Mouse (Mus musculus) spleen, adult 2 months (tissue): ENCODE results near the gene Tmem164. TPM values are rescaled to one million over a fixed set of nuclear protein-coding genes. Genes with fewer than 3 reads are reported as not detected.

Experiments used
- DNase-seq, 2 experiments: peaks; one replicate each; pipeline versions ENCODE4 v3.0.0 to v3.0.0-alpha.2; 2012 to 2021; ENCODE audit warnings: low spot score in 2 of 2, low read depth in 1 of 2
- H3K27ac ChIP-seq: fragments of 200-500 bp; 2 replicates; pipeline ENCODE4 v1.5.1; 2012; ENCODE audit warnings: low read length, inconsistent platforms; ENCODE audit not compliant: insufficient read depth
- H3K27me3 ChIP-seq: fragments of 200-500 bp; 2 replicates; pipeline ENCODE4 v1.6.1; 2012; ENCODE audit warnings: mild to moderate bottlenecking, moderate library complexity, low read length, inconsistent platforms; ENCODE audit not compliant: control insufficient read depth, insufficient read depth
- H3K36me3 ChIP-seq: fragments of 200-500 bp; 2 replicates; pipeline ENCODE4 v1.6.1; 2012; ENCODE audit warnings: mild to moderate bottlenecking, low read length, inconsistent platforms; ENCODE audit not compliant: control insufficient read depth, insufficient read depth
- H3K4me1 ChIP-seq: fragments of 200-500 bp; 2 replicates; pipeline ENCODE4 v1.6.1; 2011; ENCODE audit warnings: inconsistent platforms; ENCODE audit not compliant: control insufficient read depth, insufficient read depth, insufficient read length
- H3K4me3 ChIP-seq: fragments of 200-500 bp; 2 replicates; pipeline ENCODE4 v1.5.1; 2011; ENCODE audit warnings: mild to moderate bottlenecking, inconsistent platforms; ENCODE audit not compliant: insufficient read depth, insufficient read length; ENCODE audit errors: extremely low read depth
- CTCF ChIP-seq: fragments of 200-500 bp; IDR thresholded peaks from 2 replicates; pipeline ENCODE4 v1.5.1; 2011; ENCODE audit warnings: mild to moderate bottlenecking, inconsistent platforms; ENCODE audit not compliant: insufficient read depth, insufficient read length, insufficient replicate concordance; ENCODE audit errors: extremely low read depth
- POLR2A ChIP-seq: fragments of 200-500 bp; IDR thresholded peaks from 2 replicates; pipeline ENCODE4 v1.6.1; 2011; ENCODE audit warnings: low read depth, low read length, inconsistent platforms
- WGBS: fragments of 180-500 bp; shearing (Covaris S2); methylation state at CpG from one replicate; pipeline ENCODE4 v1.1.7; 2018; 5-methylcytosine and 5-hydroxymethylcytosine counted together
- polyA plus RNA-seq: library from polyadenylated mRNA; depleted of rRNA; stranded (reverse); fragments of >200 nt; gene quantifications from 2 replicates; pipeline ENCODE4 v1.2.3, GENCODE M21; 2012

Gene Tmem164
- polyA plus RNA-seq, 1 experiment: 13.4 TPM

DNA sequence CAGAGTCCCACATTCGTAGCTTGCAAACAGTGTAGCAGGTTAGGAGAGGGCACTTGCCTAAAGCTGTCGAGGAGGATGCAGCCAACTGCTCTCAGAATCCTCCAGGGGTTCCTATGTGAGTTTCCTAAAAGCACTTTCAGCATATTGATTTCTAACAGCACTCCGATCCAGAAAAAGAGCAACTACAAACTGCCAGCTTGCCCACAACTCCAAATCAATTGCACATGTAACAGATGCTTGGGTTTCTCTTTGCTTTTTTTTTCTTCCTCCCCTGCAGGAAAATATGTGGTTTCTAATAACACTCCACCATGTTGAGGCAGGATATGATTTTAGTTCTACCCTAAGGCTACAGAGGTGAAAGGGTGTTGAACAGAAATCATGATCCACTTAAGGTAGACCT is 11.1 kb upstream of the Tmem164 start:
- Histone ChIP-seq H3K4me3 (no peak overlapping the region), H3K36me3 (no peaks in the 10 kb centered on the region), H3K27ac (no peak overlapping the region), H3K4me1 (no peaks in the 10 kb centered on the region), H3K27me3 (no peaks in the 10 kb centered on the region)
- 61% methylated on average over 3 of the region's 3 CpGs for WGBS
- DNase-seq: no peak
- TF ChIP-seq POLR2A (no peak), CTCF (no peak)

DNA sequence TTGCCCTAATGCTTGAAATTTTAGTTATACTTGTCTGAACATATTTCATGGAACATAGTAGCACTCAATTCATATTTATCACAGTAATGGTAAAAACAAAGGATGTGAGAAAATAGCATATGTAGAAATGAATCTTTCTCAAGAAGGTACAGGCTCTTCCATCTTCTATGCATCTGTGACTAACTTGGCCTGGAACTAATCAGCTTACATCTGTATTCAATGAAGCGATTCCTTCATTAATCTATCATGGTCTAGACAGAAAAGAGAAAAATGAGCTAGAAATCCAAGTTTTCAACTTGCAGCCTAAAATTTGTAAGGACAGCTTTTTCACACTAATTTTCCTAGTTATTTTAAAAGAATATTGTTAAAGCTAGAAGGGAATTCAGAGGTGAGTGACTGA is 10.1 kb upstream of the Tmem164 start:
- no peak for TF ChIP-seq CTCF
- no peak for TF ChIP-seq POLR2A
- Histone ChIP-seq H3K27me3 (no peaks in the 10 kb centered on the region), H3K36me3 (no peaks in the 10 kb centered on the region), H3K4me1 (no peaks in the 10 kb centered on the region), H3K27ac (no peak overlapping the region), H3K4me3 (no peak overlapping the region)
- 89% methylated on average over 1 of the region's 1 CpGs for WGBS
- DNase-seq: no peak

DNA sequence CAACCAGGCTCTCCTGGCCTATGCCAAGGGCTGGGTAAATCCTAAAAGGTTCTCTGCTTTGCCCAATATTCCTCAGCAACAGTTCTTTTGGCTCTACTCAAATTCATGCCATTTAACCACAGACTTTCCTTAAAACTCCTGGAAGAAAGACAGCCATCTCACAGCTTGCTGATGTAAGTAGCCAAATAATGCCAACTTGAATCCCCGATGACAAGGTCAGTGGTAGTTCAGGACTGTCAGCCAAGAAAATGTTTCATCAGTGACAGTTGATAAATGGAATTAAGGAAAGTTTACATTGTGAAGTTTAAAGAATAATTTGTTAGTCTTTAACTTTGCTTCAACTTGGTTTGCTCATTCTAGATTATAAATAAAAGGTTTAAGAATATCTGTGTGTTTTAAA is 8.5 kb upstream of the Tmem164 start:
- H3K4me1 ChIP-seq: no peaks in the 10 kb centered on the region
- no peak overlapping the region for H3K4me3 ChIP-seq
- TF ChIP-seq CTCF: no peak
- TF ChIP-seq POLR2A: no peak
- H3K36me3 ChIP-seq: no peaks in the 10 kb centered on the region
- 94% methylated on average over 1 of the region's 1 CpGs for WGBS
- DNase-seq: no peak
- H3K27me3 ChIP-seq: no peaks in the 10 kb centered on the region
- no peak overlapping the region for H3K27ac ChIP-seq

DNA sequence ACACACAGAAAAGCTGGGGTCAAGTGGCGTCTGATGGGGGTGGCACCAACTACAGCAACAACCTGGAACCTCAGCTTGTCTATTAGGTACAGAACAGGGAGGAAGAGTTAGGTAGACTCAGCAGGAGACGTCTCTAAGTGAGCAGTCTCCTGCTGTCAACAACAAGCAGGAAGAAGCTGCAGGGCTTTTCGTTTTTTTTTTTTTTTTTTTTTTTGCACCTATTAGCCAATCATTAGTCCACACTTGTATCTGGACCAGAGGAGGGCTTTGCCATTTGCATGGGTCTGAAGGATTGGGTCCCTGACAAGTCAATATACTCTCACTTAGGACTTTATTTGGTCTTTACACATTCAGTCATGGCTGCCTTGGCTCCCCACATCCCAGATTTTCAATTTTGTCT is 4.0 kb upstream of the Tmem164 start:
- no peak overlapping the region for H3K27ac ChIP-seq
- H3K4me1 ChIP-seq: no peaks in the 10 kb centered on the region; the same call in 1 of the 2 replicates
- no peaks in the 10 kb centered on the region for H3K27me3 ChIP-seq
- no peak overlapping the region for H3K4me3 ChIP-seq
- 47% methylated on average over 3 of the region's 3 CpGs for WGBS
- no peak for DNase-seq
- H3K36me3 ChIP-seq: no peaks in the 10 kb centered on the region
- TF ChIP-seq CTCF (no peak), POLR2A (no peak)

DNA sequence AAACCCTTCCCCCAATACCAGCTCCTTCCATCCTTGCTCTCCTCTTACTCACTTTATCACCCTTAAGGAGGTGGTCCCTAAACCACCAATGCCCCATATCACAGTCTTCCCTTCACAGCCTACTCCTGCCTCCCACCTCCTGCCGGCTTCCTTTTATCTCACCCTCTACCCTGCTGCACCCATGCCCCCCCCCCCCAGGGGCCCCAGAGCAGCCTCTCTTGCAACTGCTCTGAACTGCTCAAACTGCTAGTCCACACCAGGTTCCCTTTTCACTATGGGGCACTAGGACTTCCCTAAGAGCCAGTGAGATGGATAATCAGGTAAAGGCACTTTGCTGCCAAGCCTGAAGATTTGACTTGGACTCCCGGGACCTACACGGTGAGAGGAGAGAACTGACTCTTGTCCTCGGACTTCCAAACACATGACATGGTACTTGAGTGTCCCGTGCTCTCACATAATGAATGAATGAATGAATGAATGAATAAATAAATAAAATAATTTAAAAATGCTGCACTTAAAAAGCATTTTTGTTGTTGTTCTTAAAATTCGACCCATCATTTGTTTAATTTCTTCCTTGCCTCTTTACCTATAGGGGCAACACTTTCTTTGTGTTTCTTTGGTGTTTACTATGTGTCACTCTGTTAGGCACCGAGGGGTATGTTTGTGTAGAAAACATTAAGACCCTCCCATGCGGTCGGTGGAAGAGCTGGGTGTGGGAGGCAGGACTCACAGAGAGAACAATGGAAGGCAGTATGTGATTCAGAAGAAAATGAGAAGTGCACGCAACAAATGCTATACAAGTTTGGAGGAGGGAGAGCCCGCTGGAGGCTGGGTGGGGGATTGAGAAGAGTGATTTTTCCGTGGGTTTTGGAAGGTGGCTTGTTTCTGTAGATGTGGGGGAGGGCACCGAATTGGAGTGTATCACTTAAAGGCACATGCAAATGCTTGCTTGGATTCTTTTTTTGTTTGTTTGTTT is 2.4 kb upstream of the Tmem164 start:
- 53% methylated on average over 13 of the region's 13 CpGs for WGBS
- no peak for DNase-seq
- TF ChIP-seq POLR2A: no peak
- TF ChIP-seq CTCF: no peak
- Histone ChIP-seq H3K27me3 (no peaks in the 10 kb centered on the region), H3K27ac (no peak overlapping the region), H3K4me3 (no peak overlapping the region), H3K4me1 (no peaks in the 10 kb centered on the region; the same call in 1 of the 2 replicates), H3K36me3 (no peaks in the 10 kb centered on the region)

DNA sequence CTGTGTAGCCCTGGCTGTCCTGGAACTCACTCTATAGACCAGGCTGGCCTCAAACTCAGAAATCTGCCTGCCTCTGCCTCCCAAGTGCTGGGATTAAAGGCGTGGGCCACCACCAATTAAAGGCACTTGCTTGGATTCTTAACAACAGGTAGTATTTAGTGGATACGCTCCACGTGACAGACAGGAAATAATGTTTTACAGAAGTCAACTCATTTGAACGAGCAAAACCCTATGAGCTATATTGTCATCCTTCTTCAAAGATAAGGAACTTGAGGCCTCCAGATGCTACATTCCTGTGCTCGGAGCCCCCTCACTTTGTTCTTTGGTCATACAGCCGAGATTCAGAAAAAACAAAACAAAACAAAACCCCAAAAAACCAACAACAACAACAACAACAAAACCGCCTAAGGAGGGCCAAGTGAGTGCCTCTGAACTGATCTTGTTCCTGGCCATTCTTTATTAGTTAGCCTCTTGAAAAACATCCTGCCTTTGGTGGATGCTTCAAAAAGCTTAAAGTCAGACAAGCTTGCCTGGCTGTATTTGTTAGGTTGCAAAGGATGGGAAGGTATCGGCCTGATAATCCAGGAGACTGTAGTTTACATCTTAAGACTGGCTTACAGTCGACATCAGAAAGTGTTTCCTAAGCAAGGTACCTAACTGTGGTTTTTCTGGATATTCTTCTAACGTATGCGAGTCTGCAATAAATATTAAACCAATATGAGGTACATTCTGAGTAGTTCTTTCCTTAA is 1.5 kb upstream of the Tmem164 start:
- WGBS: 39% methylated on average over 11 of the region's 11 CpGs
- Histone ChIP-seq H3K27ac (no peak overlapping the region; the same call in 1 of the 2 replicates), H3K4me3 (no peak overlapping the region; the same call in 1 of the 2 replicates), H3K36me3 (no peaks in the 10 kb centered on the region), H3K4me1 (no peaks in the 10 kb centered on the region; the same call in 1 of the 2 replicates), H3K27me3 (no peaks in the 10 kb centered on the region)
- no peak for DNase-seq
- TF ChIP-seq CTCF (no peak), POLR2A (no peak)
